Mouse (Mus musculus): Measurements from ENCODE around the gene Oas1e. TPM values are rescaled to one million over a fixed set of nuclear protein-coding genes. Genes with fewer than 3 reads are reported as not detected.
A peak's percentile ranks its signal among the peaks of the same experiment; 100 is the strongest.
"Not testable (repeated sequence)": the region's sequence is repeated elsewhere in the genome, so short reads cannot be mapped to it uniquely, and the experiment has no call there.

Gene Oas1e
- total and polyA plus RNA-seq, 2 experiments, result not detected

DNA sequence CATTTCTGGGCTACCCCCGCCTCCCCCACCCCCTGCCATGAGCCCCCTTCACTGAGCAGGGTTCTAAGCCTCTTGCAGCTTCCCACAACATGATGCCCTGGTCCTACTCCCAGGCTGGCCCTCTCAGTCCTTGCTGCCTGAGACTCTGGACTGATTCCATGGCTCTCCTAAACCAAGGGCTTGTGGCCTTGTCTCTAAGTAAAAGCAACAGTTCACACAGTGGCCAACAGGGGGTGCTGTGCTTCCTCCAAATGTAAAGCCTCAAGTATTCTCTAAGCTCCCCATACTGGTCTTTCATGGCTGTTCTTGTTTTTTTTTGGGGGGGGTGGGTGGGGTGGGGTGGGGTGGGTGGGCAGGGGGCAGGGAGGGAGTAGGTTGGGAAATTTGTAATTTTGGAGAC is 11.1 kb upstream of the Oas1e start:
- peak; percentile 65 for DNase-seq (ENCODE audit: extremely low read depth, low read depth, low spot score)
- Histone ChIP-seq H3K4me3 (ENCODE audit: insufficient read depth, low read depth, low read length) (no peak overlapping the region), H3K9ac (ENCODE audit: low read depth, low read length) (no peak overlapping the region), H3K27me3 (ENCODE audit: control insufficient read depth, insufficient read depth, low read length) (no peaks in the 10 kb centered on the region), H3K4me1 (ENCODE audit: control insufficient read depth, insufficient read depth, low read length) (no peaks in the 10 kb centered on the region), H3K79me2 (ENCODE audit: control insufficient read depth, insufficient read depth, low read length) (no peaks in the 10 kb centered on the region), H3K27ac (replicated peaks; ENCODE audit: insufficient read depth, low read depth, low read length) (no peak overlapping the region), H3K36me3 (ENCODE audit: control insufficient read depth, insufficient read depth, low read length) (no peaks in the 10 kb centered on the region)
- 100% methylated on average over 1 of the region's 1 CpGs for WGBS
- TF ChIP-seq POLR2A (IDR thresholded peaks at IDR 0.05; ENCODE audit: extremely low read depth, insufficient read depth, low read length) (no peak), CTCF (IDR thresholded peaks at IDR 0.05; ENCODE audit: low read depth, low read length) (peak; percentile 58)

DNA sequence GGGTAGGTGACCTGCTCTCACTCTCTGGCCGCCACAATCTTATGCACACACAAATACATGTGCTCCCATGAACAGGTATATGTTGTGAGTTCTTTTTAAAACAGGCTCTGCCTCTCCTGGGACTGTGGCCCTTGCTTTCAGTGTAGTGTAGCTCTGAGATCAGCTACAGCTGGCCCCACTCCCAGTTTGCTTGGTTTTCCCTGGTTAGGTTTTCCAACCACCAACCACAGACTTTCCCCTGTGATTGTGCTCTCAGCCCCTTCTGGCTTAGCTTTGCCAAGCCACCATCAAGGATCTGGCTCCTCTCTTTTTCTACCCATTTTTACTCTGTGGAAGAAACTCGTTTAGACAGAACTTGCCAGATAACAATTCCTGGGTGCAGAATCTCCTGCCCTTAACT is 8.3 kb upstream of the Oas1e start:
- H3K36me3 ChIP-seq (ENCODE audit: control insufficient read depth, insufficient read depth, low read length), result no peaks in the 10 kb centered on the region
- 67% methylated on average over 2 of the region's 2 CpGs for WGBS
- DNase-seq (ENCODE audit: extremely low read depth, low read depth, low spot score), result no peak

DNA sequence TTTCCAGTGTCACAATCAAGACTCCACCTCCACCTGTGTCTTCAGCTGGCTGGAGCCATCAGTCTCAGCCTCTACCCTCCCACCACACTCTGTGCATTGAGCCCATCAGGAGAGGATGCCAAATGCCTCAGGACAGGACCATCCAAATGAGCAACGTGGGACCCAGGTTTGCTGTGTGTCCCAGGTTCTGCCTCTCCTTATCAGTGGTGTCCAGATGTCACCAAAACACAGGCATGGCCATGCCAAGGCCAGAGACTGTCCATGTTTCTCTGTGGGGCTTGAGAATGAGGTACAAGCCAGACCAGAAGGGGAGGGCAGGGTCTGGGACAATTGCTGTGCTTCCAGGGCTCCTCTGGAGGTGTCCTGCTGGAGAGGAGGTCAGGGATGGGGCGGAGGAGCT is 3.6 kb upstream of the Oas1e start:
- not testable (repeated sequence) for DNase-seq (ENCODE audit: extremely low read depth, low read depth, low spot score); H3K27me3 ChIP-seq (ENCODE audit: control insufficient read depth, insufficient read depth, low read length)
- WGBS, result 54% methylated on average over 2 of the region's 2 CpGs

More for the DNA sequence above, 8.3 kb upstream of the Oas1e start:
- TF ChIP-seq CTCF (IDR thresholded peaks at IDR 0.05; ENCODE audit: low read depth, low read length), result no peak
- no peak for TF ChIP-seq POLR2A (IDR thresholded peaks at IDR 0.05; ENCODE audit: extremely low read depth, insufficient read depth, low read length)
- Histone ChIP-seq H3K27ac (replicated peaks; ENCODE audit: insufficient read depth, low read depth, low read length) (no peak overlapping the region), H3K27me3 (ENCODE audit: control insufficient read depth, insufficient read depth, low read length) (no peaks in the 10 kb centered on the region), H3K4me1 (ENCODE audit: control insufficient read depth, insufficient read depth, low read length) (no peaks in the 10 kb centered on the region), H3K79me2 (ENCODE audit: control insufficient read depth, insufficient read depth, low read length) (no peaks in the 10 kb centered on the region), H3K9ac (ENCODE audit: low read depth, low read length) (no peak overlapping the region), H3K4me3 (ENCODE audit: insufficient read depth, low read depth, low read length) (no peak overlapping the region)

DNA sequence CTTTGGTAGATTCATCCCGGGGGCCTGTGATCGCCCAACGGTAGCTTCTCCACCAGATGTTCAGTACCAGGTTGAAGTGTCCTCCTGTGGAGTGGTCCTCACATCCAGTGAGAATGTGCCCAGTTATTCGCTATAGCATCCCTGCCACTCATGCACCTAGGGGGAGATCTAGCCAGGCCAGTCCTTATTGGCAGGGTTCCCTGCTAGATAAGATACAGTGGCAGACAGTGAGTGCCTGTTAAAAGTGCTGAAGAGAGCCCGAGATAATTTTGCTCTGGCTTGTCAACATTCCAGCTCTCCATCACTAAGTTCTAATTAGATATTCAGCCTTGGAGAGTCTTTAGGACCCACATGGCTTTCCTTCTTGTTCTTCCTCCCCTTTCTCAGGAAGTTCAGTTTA is 2.8 kb upstream of the Oas1e start:
- not testable (repeated sequence) for H3K9ac ChIP-seq (ENCODE audit: low read depth, low read length); H3K36me3 ChIP-seq (ENCODE audit: control insufficient read depth, insufficient read depth, low read length); DNase-seq (ENCODE audit: extremely low read depth, low read depth, low spot score); H3K27ac ChIP-seq (replicated peaks; ENCODE audit: insufficient read depth, low read depth, low read length); H3K4me1 ChIP-seq (ENCODE audit: control insufficient read depth, insufficient read depth, low read length); H3K27me3 ChIP-seq (ENCODE audit: control insufficient read depth, insufficient read depth, low read length); H3K4me3 ChIP-seq (ENCODE audit: insufficient read depth, low read depth, low read length); H3K79me2 ChIP-seq (ENCODE audit: control insufficient read depth, insufficient read depth, low read length)
- WGBS, result 70% methylated on average over 5 of the region's 5 CpGs

More for the DNA sequence above, 3.6 kb upstream of the Oas1e start:
- not testable (repeated sequence) for H3K79me2 ChIP-seq (ENCODE audit: control insufficient read depth, insufficient read depth, low read length); H3K36me3 ChIP-seq (ENCODE audit: control insufficient read depth, insufficient read depth, low read length); H3K27ac ChIP-seq (replicated peaks; ENCODE audit: insufficient read depth, low read depth, low read length); H3K4me3 ChIP-seq (ENCODE audit: insufficient read depth, low read depth, low read length); H3K4me1 ChIP-seq (ENCODE audit: control insufficient read depth, insufficient read depth, low read length); H3K9ac ChIP-seq (ENCODE audit: low read depth, low read length)

DNA sequence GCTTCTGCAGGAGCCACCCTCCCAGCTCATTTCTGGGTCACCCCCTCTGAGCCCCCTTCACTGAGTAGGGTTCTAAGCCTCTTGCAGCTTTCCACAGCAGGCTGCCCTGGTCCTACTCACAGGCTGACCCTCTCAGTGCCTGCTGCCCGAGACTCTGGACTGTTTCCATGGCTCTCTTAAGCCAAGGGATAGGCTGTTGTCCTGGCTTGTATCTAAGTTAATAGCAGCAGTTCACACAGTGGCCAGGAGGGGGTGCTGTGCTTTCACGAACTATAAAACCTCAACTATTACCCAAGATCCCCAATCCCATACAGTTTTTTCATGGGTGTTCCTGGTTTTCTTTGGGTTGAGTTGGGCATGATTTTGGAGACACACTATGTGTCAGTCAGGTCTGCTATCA is 2.3 kb downstream of the Oas1e start:
- no peak overlapping the region for H3K4me3 ChIP-seq (ENCODE audit: insufficient read depth, low read depth, low read length)
- 13% methylated on average over 2 of the region's 2 CpGs for WGBS
- H3K9ac ChIP-seq (ENCODE audit: low read depth, low read length), result no peak overlapping the region
- H3K36me3 ChIP-seq (ENCODE audit: control insufficient read depth, insufficient read depth, low read length), result no peaks in the 10 kb centered on the region
- peak; percentile 31 for DNase-seq (ENCODE audit: extremely low read depth, low read depth, low spot score)
- TF ChIP-seq POLR2A (IDR thresholded peaks at IDR 0.05; ENCODE audit: extremely low read depth, insufficient read depth, low read length), result no peak
- peak; percentile 67 for TF ChIP-seq CTCF (IDR thresholded peaks at IDR 0.05; ENCODE audit: low read depth, low read length)
- H3K4me1 ChIP-seq (ENCODE audit: control insufficient read depth, insufficient read depth, low read length), result no peaks in the 10 kb centered on the region
- H3K27ac ChIP-seq (replicated peaks; ENCODE audit: insufficient read depth, low read depth, low read length), result no peak overlapping the region
- H3K79me2 ChIP-seq (ENCODE audit: control insufficient read depth, insufficient read depth, low read length), result no peaks in the 10 kb centered on the region
- no peaks in the 10 kb centered on the region for H3K27me3 ChIP-seq (ENCODE audit: control insufficient read depth, insufficient read depth, low read length)

DNA sequence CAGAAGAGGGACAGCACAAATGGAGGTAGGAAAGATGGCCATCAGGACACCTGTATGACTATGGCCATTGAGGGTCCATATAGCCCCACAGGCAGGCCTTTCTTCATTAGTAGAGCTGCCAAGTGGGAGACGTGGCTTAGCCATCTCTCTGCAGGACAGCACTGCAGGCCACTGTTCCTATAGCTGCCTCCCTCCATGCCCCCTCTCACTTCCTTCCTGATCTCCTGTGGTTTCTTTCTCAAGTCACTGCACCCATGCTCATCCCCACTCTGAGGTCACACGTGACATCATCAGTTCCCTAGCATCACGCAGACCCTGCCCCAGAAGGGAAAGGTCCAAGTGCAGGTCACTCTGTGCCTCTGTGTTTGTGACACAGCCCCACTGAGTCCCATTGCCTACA is 8.3 kb downstream of the Oas1e start:
- Histone ChIP-seq H3K9ac (ENCODE audit: low read depth, low read length) (no peak overlapping the region), H3K4me1 (ENCODE audit: control insufficient read depth, insufficient read depth, low read length) (no peaks in the 10 kb centered on the region), H3K27me3 (ENCODE audit: control insufficient read depth, insufficient read depth, low read length) (no peaks in the 10 kb centered on the region; the same call in 1 of the 2 replicates), H3K79me2 (ENCODE audit: control insufficient read depth, insufficient read depth, low read length) (no peaks in the 10 kb centered on the region), H3K4me3 (ENCODE audit: insufficient read depth, low read depth, low read length) (no peak overlapping the region), H3K36me3 (ENCODE audit: control insufficient read depth, insufficient read depth, low read length) (no peaks in the 10 kb centered on the region), H3K27ac (replicated peaks; ENCODE audit: insufficient read depth, low read depth, low read length) (no peak overlapping the region)
- no peak for DNase-seq (ENCODE audit: extremely low read depth, low read depth, low spot score)
- WGBS, result 47% methylated on average over 3 of the region's 3 CpGs
- TF ChIP-seq POLR2A (IDR thresholded peaks at IDR 0.05; ENCODE audit: extremely low read depth, insufficient read depth, low read length), result no peak
- no peak for TF ChIP-seq CTCF (IDR thresholded peaks at IDR 0.05; ENCODE audit: low read depth, low read length)

Data from liver, adult 2 months (tissue).